8 mouse cellular contexts compared by ENCODE assay signal in genomic region chr7:113242688-113243087, GRCm38 (mm10). TPM values are rescaled to one million over a fixed set of nuclear protein-coding genes. Genes with fewer than 3 reads are reported as not detected.
A peak's percentile ranks its signal among the peaks of the same experiment; 100 is the strongest.
DNase-seq lines count a peak whose midpoint lies in the region; ATAC-seq and TF ChIP-seq lines count a peak whose summit lies in the region.

No protein-coding gene starts in this region.

- H3K36me3 ChIP-seq in heart, embryonic 12.5 days: no peaks in the 10 kb centered on the region
- H3K36me3 ChIP-seq in thymus, adult 2 months (ENCODE audit: control insufficient read depth, insufficient read depth, low read length): no peaks in the 10 kb centered on the region
- no peaks in the 10 kb centered on the region for H3K36me3 ChIP-seq in heart, embryonic 15.5 days

- no peak overlapping the region for H3K4me3 ChIP-seq in heart, embryonic 12.5 days
- no peak overlapping the region for H3K4me3 ChIP-seq in thymus, adult 2 months (ENCODE audit: control insufficient read depth, insufficient read depth, low read length)
- no peak overlapping the region for H3K4me3 ChIP-seq in heart, embryonic 15.5 days

- WGBS in heart, embryonic 12.5 days: 57% methylated on average over 6 of the region's 6 CpGs
- WGBS in thymus, adult 2 months: 70% methylated on average over 6 of the region's 6 CpGs
- 27% methylated on average over 6 of the region's 6 CpGs for WGBS in heart, embryonic 15.5 days

- peaks cover 42% of the 10 kb centered on the region for H3K4me1 ChIP-seq in heart, embryonic 12.5 days (replicated peaks)
- peaks cover 27% of the 10 kb centered on the region for H3K4me1 ChIP-seq in thymus, adult 2 months (replicated peaks; ENCODE audit: control insufficient read depth, insufficient read depth, low read length)
- peaks cover 57% of the 10 kb centered on the region for H3K4me1 ChIP-seq in heart, embryonic 15.5 days (replicated peaks)

- no peak for TF ChIP-seq POLR2A in thymus, adult 2 months (IDR thresholded peaks at IDR 0.05; ENCODE audit: control insufficient read depth, extremely low read depth, insufficient read depth, low read length, poor library complexity)

- no peaks in the 10 kb centered on the region for H3K9me3 ChIP-seq in heart, embryonic 12.5 days (replicated peaks)
- H3K9me3 ChIP-seq in heart, embryonic 15.5 days (replicated peaks): no peaks in the 10 kb centered on the region

- no peak for TF ChIP-seq CTCF in thymus, adult 2 months (IDR thresholded peaks at IDR 0.05; ENCODE audit: borderline replicate concordance, control insufficient read depth, extremely low read depth, insufficient read depth, low read length, poor library complexity)

- DNase-seq in heart, adult 18-20 months: peak; percentile 69 to 70
- no peak for DNase-seq in thymus, adult 2 months
- no peak for DNase-seq in thymus, postnatal 14 days
- peak; percentile 30 to 70 for DNase-seq in lung, postnatal 4 days
- no peak for DNase-seq in c-Kit-positive CD71-positive TER-119-positive erythroid progenitor cells, embryonic 14.5 days (ENCODE audit: low spot score)
- DNase-seq in spleen, postnatal 36 days (ENCODE audit: low spot score in 2 of 2): no peak

- no peak overlapping the region for H3K4me2 ChIP-seq in heart, embryonic 12.5 days
- no peak overlapping the region for H3K4me2 ChIP-seq in heart, embryonic 15.5 days

- ATAC-seq in heart, embryonic 12.5 days (ENCODE audit: insufficient number of reproducible peaks, low FRiP score): no peak
- ATAC-seq in heart, embryonic 15.5 days (replicated peaks; ENCODE audit: insufficient number of reproducible peaks, insufficient read depth, low FRiP score, low read depth): peak; percentile 37; the same call in 1 of the 2 replicates

- no peak overlapping the region for H3K27ac ChIP-seq in heart, embryonic 12.5 days (ENCODE audit: poor library complexity, severe bottlenecking)
- peak overlapping the region; percentile 53 for H3K27ac ChIP-seq in thymus, adult 2 months (ENCODE audit: control insufficient read depth, insufficient read depth, low read length)
- peak overlapping the region; percentile 65 for H3K27ac ChIP-seq in heart, embryonic 15.5 days

- H3K9ac ChIP-seq in heart, embryonic 12.5 days: no peak overlapping the region
- no peak overlapping the region for H3K9ac ChIP-seq in heart, embryonic 15.5 days

- no peaks in the 10 kb centered on the region for H3K27me3 ChIP-seq in heart, embryonic 12.5 days (replicated peaks)
- H3K27me3 ChIP-seq in thymus, adult 2 months (ENCODE audit: control insufficient read depth, insufficient read depth, low read length): no peaks in the 10 kb centered on the region
- no peaks in the 10 kb centered on the region for H3K27me3 ChIP-seq in heart, embryonic 15.5 days

RNA-seq across cellular contexts. Expression of gene Arntl, which starts 35.4 kb away (rescaled TPM):
- 10 to 100 TPM; 18.5 to 22.6 TPM for total RNA-seq in heart, adult 18-20 months (2021)
- polyA plus RNA-seq in heart, embryonic 12.5 days (2016; fragmentation: Nextera tagmentation; extraction: Ambion mirVana): 6.8 and 8.5 TPM in 2 replicates
- polyA plus RNA-seq in thymus, adult 2 months (2012; rRNA removed): 39.3 and 43.9 TPM in 2 replicates
- polyA plus RNA-seq in heart, embryonic 15.5 days (2015; fragmentation: Nextera tagmentation; extraction: Ambion mirVana): 8.5 and 9.6 TPM in 2 replicates

Comparison
In these comparisons a context has a peak if more than half of its experiments do, and no peak if none do; other contexts are left out.
1. DNase-seq: peak in heart, adult 18-20 months (2 of 2) and lung, postnatal 4 days (2 of 2); none in thymus, adult 2 months (single experiment), thymus, postnatal 14 days (single experiment), c-Kit-positive CD71-positive TER-119-positive erythroid progenitor cells, embryonic 14.5 days (single experiment) and spleen, postnatal 36 days (0 of 2).